Mouse (Mus musculus): ENCODE data around the gene Fbxl19. TPM values are rescaled to one million over a fixed set of nuclear protein-coding genes. Genes with fewer than 3 reads are reported as not detected.

Gene Fbxl19
- polyA plus RNA-seq, 1 experiment from 2014 or later = 7.2 TPM

- Histone ChIP-seq H3K36me3 (ENCODE audit: control insufficient read depth, insufficient read depth, low read length) (peaks cover 40% of the 10 kb centered on the region), H3K4me1 (ENCODE audit: control insufficient read depth, insufficient read depth, low read length) (peaks cover 11% of the 10 kb centered on the region; the same call in 1 of the 2 replicates), H3K4me2 (ENCODE audit: low read length) (peak overlapping the region; percentile 89), H3K9me3 (replicated peaks; ENCODE audit: control insufficient read depth, low read length) (no peaks in the 10 kb centered on the region), H3K27ac (ENCODE audit: low read depth, low read length) (peak overlapping the region; percentile 84), H3K9ac (ENCODE audit: low read length) (peak overlapping the region; percentile 91), H3K4me3 (ENCODE audit: low read depth, low read length) (peak overlapping the region; percentile 87), H3K27me3 (replicated peaks; ENCODE audit: control insufficient read depth, insufficient read depth, low read length) (no peaks in the 10 kb centered on the region)
- WGBS = under 1% methylated on average over 28 of the region's 62 CpGs
- DNase-seq (ENCODE audit: low spot score) (peak; percentile 27), ATAC-seq (peak; percentile 0; the same call in 1 of the 2 replicates)
Observed at GRCm38 (mm10) chr7:127746494-127747491, 2.5 kb downstream of the Fbxl19 start.

DNA sequence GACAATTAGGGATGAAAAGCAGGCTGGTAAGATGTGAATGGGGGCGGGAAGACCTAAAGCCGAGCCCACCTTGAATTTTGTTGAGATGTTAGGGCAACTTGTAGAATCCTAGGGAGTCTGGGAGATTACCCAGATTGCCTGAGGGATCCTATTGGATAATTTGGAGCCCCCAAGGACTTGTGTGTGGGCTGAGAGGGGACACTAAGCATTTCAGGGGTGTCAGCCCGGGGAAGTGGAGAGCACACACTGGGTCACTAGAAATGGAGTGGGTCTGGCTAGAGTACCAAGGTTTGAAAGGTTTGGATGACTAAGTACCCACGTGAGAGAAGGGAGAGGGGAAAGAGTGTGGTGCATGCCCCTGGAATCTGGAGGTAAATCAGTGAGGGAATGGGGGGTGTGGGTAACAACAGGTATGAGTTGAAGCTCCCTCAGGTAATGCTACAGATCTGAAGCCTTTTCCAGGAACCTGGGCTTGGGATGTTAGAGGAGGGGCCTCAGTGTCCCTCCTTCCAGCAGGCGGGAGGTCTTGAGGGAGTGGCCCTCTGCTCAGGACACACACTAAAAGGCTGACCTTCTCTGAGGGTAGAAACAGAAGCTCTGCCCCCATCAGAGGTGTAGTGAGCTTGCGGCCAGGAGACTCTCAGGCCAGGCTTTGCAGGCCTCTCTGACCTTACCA, 3.4 kb downstream of the Fbxl19 start:
- H3K4me2 ChIP-seq (ENCODE audit: low read length) = peak overlapping the region; percentile 89
- DNase-seq (ENCODE audit: low spot score) (no peak), ATAC-seq (no peak)
- H3K27me3 ChIP-seq (replicated peaks; ENCODE audit: control insufficient read depth, insufficient read depth, low read length) = no peaks in the 10 kb centered on the region
- H3K4me1 ChIP-seq (ENCODE audit: control insufficient read depth, insufficient read depth, low read length) = peaks cover 11% of the 10 kb centered on the region; the same call in 1 of the 2 replicates
- H3K36me3 ChIP-seq (ENCODE audit: control insufficient read depth, insufficient read depth, low read length) = peaks cover 49% of the 10 kb centered on the region
- peak overlapping the region; percentile 91 for H3K9ac ChIP-seq (ENCODE audit: low read length)
- H3K27ac ChIP-seq (ENCODE audit: low read depth, low read length) = peak overlapping the region; percentile 84; the same call in 1 of the 2 replicates
- H3K9me3 ChIP-seq (replicated peaks; ENCODE audit: control insufficient read depth, low read length) = no peaks in the 10 kb centered on the region
- 32% methylated on average over 6 of the region's 6 CpGs for WGBS
- peak overlapping the region; percentile 87 for H3K4me3 ChIP-seq (ENCODE audit: low read depth, low read length)

GRCm38 (mm10) chr7:127748235-127748560, 3.9 kb downstream of the Fbxl19 start:
- H3K9ac ChIP-seq (ENCODE audit: low read length) = no peak overlapping the region

GRCm38 (mm10) chr7:127750131-127751127, 6.1 kb downstream of the Fbxl19 start:
- Histone ChIP-seq H3K4me2 (ENCODE audit: low read length) (no peak overlapping the region), H3K27me3 (replicated peaks; ENCODE audit: control insufficient read depth, insufficient read depth, low read length) (no peaks in the 10 kb centered on the region), H3K4me3 (ENCODE audit: low read depth, low read length) (no peak overlapping the region), H3K9ac (ENCODE audit: low read length) (no peak overlapping the region), H3K4me1 (ENCODE audit: control insufficient read depth, insufficient read depth, low read length) (peaks cover 6% of the 10 kb centered on the region; the same call in 1 of the 2 replicates), H3K9me3 (replicated peaks; ENCODE audit: control insufficient read depth, low read length) (no peaks in the 10 kb centered on the region), H3K27ac (ENCODE audit: low read depth, low read length) (no peak overlapping the region), H3K36me3 (ENCODE audit: control insufficient read depth, insufficient read depth, low read length) (peaks cover 76% of the 10 kb centered on the region)
- 84% methylated on average over 19 of the region's 19 CpGs for WGBS
- ATAC-seq (no peak), DNase-seq (ENCODE audit: low spot score) (peak; percentile 42)

More at GRCm38 (mm10) chr7:127748235-127748560, 3.9 kb downstream of the Fbxl19 start:
- 94% methylated on average over 28 of the region's 28 CpGs for WGBS
- Histone ChIP-seq H3K4me1 (ENCODE audit: control insufficient read depth, insufficient read depth, low read length) (peaks cover 11% of the 10 kb centered on the region; the same call in 1 of the 2 replicates), H3K4me2 (ENCODE audit: low read length) (peak overlapping the region; percentile 89; the same call in 1 of the 2 replicates), H3K4me3 (ENCODE audit: low read depth, low read length) (no peak overlapping the region), H3K27ac (ENCODE audit: low read depth, low read length) (no peak overlapping the region), H3K27me3 (replicated peaks; ENCODE audit: control insufficient read depth, insufficient read depth, low read length) (no peaks in the 10 kb centered on the region), H3K9me3 (replicated peaks; ENCODE audit: control insufficient read depth, low read length) (no peaks in the 10 kb centered on the region), H3K36me3 (ENCODE audit: control insufficient read depth, insufficient read depth, low read length) (peaks cover 54% of the 10 kb centered on the region)
- DNase-seq (ENCODE audit: low spot score) = no peak
- no peak for ATAC-seq

GRCm38 (mm10) chr7:127751619-127752018, 7.3 kb downstream of the Fbxl19 start:
- DNase-seq (ENCODE audit: low spot score) (no peak), ATAC-seq (no peak)
- H3K9me3 ChIP-seq (replicated peaks; ENCODE audit: control insufficient read depth, low read length) = no peaks in the 10 kb centered on the region
- no peak overlapping the region for H3K4me2 ChIP-seq (ENCODE audit: low read length)
- H3K36me3 ChIP-seq (ENCODE audit: control insufficient read depth, insufficient read depth, low read length) = peaks cover 88% of the 10 kb centered on the region
- WGBS = 95% methylated on average over 5 of the region's 5 CpGs
- peaks cover 6% of the 10 kb centered on the region; the same call in 1 of the 2 replicates for H3K4me1 ChIP-seq (ENCODE audit: control insufficient read depth, insufficient read depth, low read length)
- no peak overlapping the region for H3K27ac ChIP-seq (ENCODE audit: low read depth, low read length)
- H3K9ac ChIP-seq (ENCODE audit: low read length) = no peak overlapping the region
- H3K27me3 ChIP-seq (replicated peaks; ENCODE audit: control insufficient read depth, insufficient read depth, low read length) = no peaks in the 10 kb centered on the region
- no peak overlapping the region for H3K4me3 ChIP-seq (ENCODE audit: low read depth, low read length)

GRCm38 (mm10) chr7:127752069-127752468, 7.7 kb downstream of the Fbxl19 start:
- WGBS = 91% methylated on average over 27 of the region's 27 CpGs
- ATAC-seq (no peak), DNase-seq (ENCODE audit: low spot score) (no peak)
- no peak overlapping the region for H3K27ac ChIP-seq (ENCODE audit: low read depth, low read length)
- no peak overlapping the region for H3K4me3 ChIP-seq (ENCODE audit: low read depth, low read length)
- H3K4me1 ChIP-seq (ENCODE audit: control insufficient read depth, insufficient read depth, low read length) = peaks cover 6% of the 10 kb centered on the region; the same call in 1 of the 2 replicates
- H3K9me3 ChIP-seq (replicated peaks; ENCODE audit: control insufficient read depth, low read length) = no peaks in the 10 kb centered on the region
- no peaks in the 10 kb centered on the region for H3K27me3 ChIP-seq (replicated peaks; ENCODE audit: control insufficient read depth, insufficient read depth, low read length)
- H3K36me3 ChIP-seq (ENCODE audit: control insufficient read depth, insufficient read depth, low read length) = peaks cover 92% of the 10 kb centered on the region
- no peak overlapping the region for H3K4me2 ChIP-seq (ENCODE audit: low read length)
- no peak overlapping the region for H3K9ac ChIP-seq (ENCODE audit: low read length)

GRCm38 (mm10) chr7:127753158-127753557, 8.8 kb downstream of the Fbxl19 start:
- no peaks in the 10 kb centered on the region for H3K9me3 ChIP-seq (replicated peaks; ENCODE audit: control insufficient read depth, low read length)
- ATAC-seq (no peak), DNase-seq (ENCODE audit: low spot score) (no peak)
- H3K4me1 ChIP-seq (ENCODE audit: control insufficient read depth, insufficient read depth, low read length) = no peaks in the 10 kb centered on the region
- WGBS = 79% methylated on average over 5 of the region's 5 CpGs
- no peak overlapping the region for H3K27ac ChIP-seq (ENCODE audit: low read depth, low read length)
- H3K27me3 ChIP-seq (replicated peaks; ENCODE audit: control insufficient read depth, insufficient read depth, low read length) = no peaks in the 10 kb centered on the region
- H3K4me2 ChIP-seq (ENCODE audit: low read length) = no peak overlapping the region
- peaks cover 100% of the 10 kb centered on the region for H3K36me3 ChIP-seq (ENCODE audit: control insufficient read depth, insufficient read depth, low read length)
- H3K4me3 ChIP-seq (ENCODE audit: low read depth, low read length) = no peak overlapping the region
- no peak overlapping the region for H3K9ac ChIP-seq (ENCODE audit: low read length)

- Histone ChIP-seq H3K36me3 (ENCODE audit: control insufficient read depth, insufficient read depth, low read length) (peaks cover 100% of the 10 kb centered on the region), H3K4me1 (ENCODE audit: control insufficient read depth, insufficient read depth, low read length) (no peaks in the 10 kb centered on the region), H3K9me3 (replicated peaks; ENCODE audit: control insufficient read depth, low read length) (no peaks in the 10 kb centered on the region), H3K9ac (ENCODE audit: low read length) (no peak overlapping the region), H3K4me2 (ENCODE audit: low read length) (no peak overlapping the region), H3K27me3 (replicated peaks; ENCODE audit: control insufficient read depth, insufficient read depth, low read length) (no peaks in the 10 kb centered on the region), H3K27ac (ENCODE audit: low read depth, low read length) (no peak overlapping the region), H3K4me3 (ENCODE audit: low read depth, low read length) (no peak overlapping the region)
- ATAC-seq (no peak), DNase-seq (ENCODE audit: low spot score) (no peak)
- WGBS = 91% methylated on average over 7 of the region's 7 CpGs
Observed at GRCm38 (mm10) chr7:127753741-127754140, 9.4 kb downstream of the Fbxl19 start.
